Mouse (Mus musculus): Measurements from ENCODE around the gene Cdh24.

DNA sequence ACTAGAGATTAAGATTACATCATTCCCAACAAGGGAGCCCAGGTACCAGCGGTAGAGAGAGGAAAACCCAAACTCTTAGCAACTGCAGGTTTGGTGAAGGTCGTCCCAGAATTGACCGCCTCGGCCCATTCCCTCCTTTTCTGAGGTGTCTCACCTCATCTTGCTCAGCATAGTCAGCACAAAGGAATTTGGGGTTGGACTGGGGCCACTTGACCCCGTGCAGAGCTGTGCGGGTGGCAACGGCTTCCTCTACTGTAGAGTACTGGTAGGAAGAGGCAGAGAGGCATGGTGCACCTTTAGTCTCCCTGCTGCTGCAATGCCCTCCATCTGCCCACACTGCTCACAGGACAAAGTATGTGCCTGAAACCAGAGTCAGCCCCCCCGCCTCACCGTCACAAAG, 3.1 kb upstream of the Cdh24 start:
- no peak for TF ChIP-seq CTCF (IDR thresholded peaks at IDR 0.05; ENCODE audit: insufficient read depth, low read depth, low read length)
- no peak for TF ChIP-seq POLR2A (IDR thresholded peaks at IDR 0.05; ENCODE audit: insufficient read depth, low read depth, low read length)

Measured in olfactory bulb, adult 2 months (tissue).